Mouse (Mus musculus) layer of hippocampus, postnatal 36 days (tissue): ENCODE results near the gene Crlf1. TPM values are rescaled to one million over a fixed set of nuclear protein-coding genes. Genes with fewer than 3 reads are reported as not detected.

Experiments used
- DNase-seq, 2 experiments: peaks; one replicate each; pipeline ENCODE4 v3.0.0; 2022
- total RNA-seq, 2 experiments: library from RNA; stranded (reverse); gene quantifications; 2 replicates each; pipeline ENCODE4 v1.2.3; 2021

Crlf1 gene
- total RNA-seq, 2 experiments from 2014 or later: 42.9 to 45.2 TPM

GRCm38 (mm10) chr8:70522592-70523403, 29.8 kb downstream of the Crlf1 start:
- peak; percentile 95 to 96 for DNase-seq

GRCm38 (mm10) chr8:70527111-70527511, 34.2 kb downstream of the Crlf1 start:
- no peak for DNase-seq

- DNase-seq: peak; percentile 98 to 99
Measured at GRCm38 (mm10) chr8:70527512-70528181, 34.7 kb downstream of the Crlf1 start, which contains the start of the genes Fkbp8 and Kxd1. Gene Fkbp8 (plus strand): TSS chr8:70527724. Gene Kxd1 (minus strand): TSS chr8:70527956.

- no peak for DNase-seq
Measured at GRCm38 (mm10) chr8:70528182-70528797, 35.3 kb downstream of the Crlf1 start.

GRCm38 (mm10) chr8:70529299-70529698, 36.3 kb downstream of the Crlf1 start:
- no peak for DNase-seq

- no peak for DNase-seq
Measured at GRCm38 (mm10) chr8:70529741-70530161, 36.8 kb downstream of the Crlf1 start.

- no peak for DNase-seq
Measured at GRCm38 (mm10) chr8:70530314-70530713, 37.4 kb downstream of the Crlf1 start.

GRCm38 (mm10) chr8:70534281-70534680, 41.3 kb downstream of the Crlf1 start:
- DNase-seq: no peak

GRCm38 (mm10) chr8:70535221-70535620, 42.3 kb downstream of the Crlf1 start:
- DNase-seq: no peak

GRCm38 (mm10) chr8:70535701-70536100, 42.7 kb downstream of the Crlf1 start:
- no peak for DNase-seq

GRCm38 (mm10) chr8:70538024-70538579, 45.1 kb downstream of the Crlf1 start:
- no peak for DNase-seq

- DNase-seq: peak; percentile 99
Measured at GRCm38 (mm10) chr8:70538633-70539076, 45.7 kb downstream of the Crlf1 start.

- DNase-seq: peak; percentile 98 to 99
Measured at GRCm38 (mm10) chr8:70539077-70539813, 46.3 kb downstream of the Crlf1 start, which contains the start of gene Ell. Gene Ell (plus strand): TSS chr8:70539457.

- no peak for DNase-seq
Measured at GRCm38 (mm10) chr8:70540013-70540506, 47.1 kb downstream of the Crlf1 start.

GRCm38 (mm10) chr8:70540507-70541071, 47.6 kb downstream of the Crlf1 start:
- no peak for DNase-seq

GRCm38 (mm10) chr8:70541081-70541480, 48.1 kb downstream of the Crlf1 start:
- DNase-seq: no peak

GRCm38 (mm10) chr8:70544200-70544687, 51.3 kb downstream of the Crlf1 start:
- no peak for DNase-seq

GRCm38 (mm10) chr8:70546412-70546811, 53.5 kb downstream of the Crlf1 start:
- DNase-seq: no peak

- DNase-seq: no peak
Measured at GRCm38 (mm10) chr8:70547762-70548161, 54.8 kb downstream of the Crlf1 start.

- DNase-seq: no peak
Measured at GRCm38 (mm10) chr8:70549412-70550184, 56.6 kb downstream of the Crlf1 start.
